Comparison of ENCODE assay signal across 10 mouse cellular contexts in genomic region chr12:33959206-33959605, GRCm38 (mm10). TPM values are rescaled to one million over a fixed set of nuclear protein-coding genes. Genes with fewer than 3 reads are reported as not detected.
DNase-seq lines count a peak whose midpoint lies in the region; ATAC-seq lines count a peak whose summit lies in the region.
"Had no signal": no experiment of that assay in that cellular context is flagged by ENCODE, and none has a peak within 500 bp of the region (broad histone marks: within the 10 kb centered on the region; RNA-seq: fewer than 3 reads in every experiment).

No protein-coding gene starts in this region.

- H3K27ac ChIP-seq in heart, embryonic 16.5 days (ENCODE audit: low read length) = peak overlapping the region; percentile 18
- H3K27ac ChIP-seq in embryonic facial prominence, embryonic 13.5 days = peak overlapping the region; percentile 99
- H3K27ac ChIP-seq in intestine, embryonic 15.5 days = no peak overlapping the region
- no peak overlapping the region for H3K27ac ChIP-seq in neural tube, embryonic 11.5 days (ENCODE audit: low read depth, low read length)

- H3K36me3 ChIP-seq in heart, embryonic 16.5 days (ENCODE audit: control insufficient read depth, insufficient read depth) = no peaks in the 10 kb centered on the region
- H3K36me3 ChIP-seq in embryonic facial prominence, embryonic 13.5 days = no peaks in the 10 kb centered on the region
- no peaks in the 10 kb centered on the region for H3K36me3 ChIP-seq in intestine, embryonic 15.5 days
- H3K36me3 ChIP-seq in neural tube, embryonic 11.5 days (ENCODE audit: control insufficient read depth, insufficient read depth, low read length) = no peaks in the 10 kb centered on the region

- intact Hi-C loops in heart, postnatal 10 days (cut with DNase I) = loop anchor here (5.0 to 10.0 kb wide), 2 partner anchors 354 to 698 kb away; no protein-coding TSS in a partner anchor

- 13% methylated on average over 6 of the region's 6 CpGs for WGBS in heart, embryonic 16.5 days
- under 1% methylated on average over 6 of the region's 6 CpGs for WGBS in embryonic facial prominence, embryonic 13.5 days
- 10% methylated on average over 6 of the region's 6 CpGs for WGBS in intestine, embryonic 15.5 days
- WGBS in neural tube, embryonic 11.5 days = 0% methylated on average over 6 of the region's 6 CpGs

- H3K4me1 ChIP-seq in heart, embryonic 16.5 days (ENCODE audit: control insufficient read depth, insufficient read depth, low read length) = peaks cover 15% of the 10 kb centered on the region; the same call in 1 of the 2 replicates
- peaks cover 27% of the 10 kb centered on the region for H3K4me1 ChIP-seq in embryonic facial prominence, embryonic 13.5 days
- H3K4me1 ChIP-seq in intestine, embryonic 15.5 days (replicated peaks) = peaks cover 12% of the 10 kb centered on the region
- H3K4me1 ChIP-seq in neural tube, embryonic 11.5 days (ENCODE audit: control insufficient read depth, insufficient read depth, low read length) = peaks cover 13% of the 10 kb centered on the region

- no peaks in the 10 kb centered on the region for H3K9me3 ChIP-seq in heart, embryonic 16.5 days (replicated peaks; ENCODE audit: control insufficient read depth, low read length)
- no peaks in the 10 kb centered on the region for H3K9me3 ChIP-seq in embryonic facial prominence, embryonic 13.5 days
- H3K9me3 ChIP-seq in intestine, embryonic 15.5 days = no peaks in the 10 kb centered on the region
- no peaks in the 10 kb centered on the region for H3K9me3 ChIP-seq in neural tube, embryonic 11.5 days (ENCODE audit: control insufficient read depth, low read length)

- peak overlapping the region; percentile 74 for H3K4me3 ChIP-seq in heart, embryonic 16.5 days (ENCODE audit: low read length)
- peak overlapping the region; percentile 90 for H3K4me3 ChIP-seq in embryonic facial prominence, embryonic 13.5 days
- peak overlapping the region; percentile 60 for H3K4me3 ChIP-seq in intestine, embryonic 15.5 days (replicated peaks)
- peak overlapping the region; percentile 58 for H3K4me3 ChIP-seq in neural tube, embryonic 11.5 days (ENCODE audit: low read depth, low read length)

- H3K9ac ChIP-seq in heart, embryonic 16.5 days (ENCODE audit: low read length) = peak overlapping the region; percentile 75
- peak overlapping the region; percentile 100 for H3K9ac ChIP-seq in embryonic facial prominence, embryonic 13.5 days
- H3K9ac ChIP-seq in intestine, embryonic 15.5 days = no peak overlapping the region
- peak overlapping the region; percentile 70 for H3K9ac ChIP-seq in neural tube, embryonic 11.5 days (ENCODE audit: low read length)

- peaks cover 79% of the 10 kb centered on the region for H3K27me3 ChIP-seq in heart, embryonic 16.5 days (ENCODE audit: control insufficient read depth, insufficient read depth, low read length)
- peaks cover 25% of the 10 kb centered on the region for H3K27me3 ChIP-seq in embryonic facial prominence, embryonic 13.5 days
- H3K27me3 ChIP-seq in intestine, embryonic 15.5 days (replicated peaks) = peaks cover 67% of the 10 kb centered on the region
- H3K27me3 ChIP-seq in neural tube, embryonic 11.5 days (ENCODE audit: control insufficient read depth, insufficient read depth, low read length) = peaks cover 85% of the 10 kb centered on the region

- ATAC-seq in heart, embryonic 16.5 days (replicated peaks; ENCODE audit: extremely low read depth, insufficient read depth, low FRiP score) = no peak
- ATAC-seq in embryonic facial prominence, embryonic 13.5 days (ENCODE audit: insufficient number of reproducible peaks, insufficient read depth, low FRiP score, low TSS enrichment, low read depth) = no peak
- no peak for ATAC-seq in intestine, embryonic 15.5 days
- ATAC-seq in neural tube, embryonic 11.5 days (ENCODE audit: insufficient read depth, low FRiP score, low TSS enrichment) = no peak

- peak overlapping the region; percentile 85 for H3K4me2 ChIP-seq in heart, embryonic 16.5 days (ENCODE audit: low read depth, low read length)
- H3K4me2 ChIP-seq in embryonic facial prominence, embryonic 13.5 days = peak overlapping the region; percentile 76
- peak overlapping the region; percentile 89 for H3K4me2 ChIP-seq in intestine, embryonic 15.5 days (replicated peaks)
- peak overlapping the region; percentile 63; the same call in 1 of the 2 replicates for H3K4me2 ChIP-seq in neural tube, embryonic 11.5 days (ENCODE audit: low read depth)

- DNase-seq in heart, postnatal 10 days = no peak
- DNase-seq in neural tube, embryonic 11.5 days (ENCODE audit: low spot score) = peak; percentile 25
- no peak for DNase-seq in ovary, postnatal 36 days (ENCODE audit: low spot score)
- no peak for DNase-seq in cerebellum, adult 18-20 months
- no peak for DNase-seq in left cerebral cortex, adult 8-10 months (ENCODE audit: low spot score in 2 of 2)
- DNase-seq: left cerebral cortex, postnatal 4 days; thymus, adult 18-20 months had no signal

RNA-seq across cellular contexts. Expression of gene Twist1, which starts 1.7 kb away (rescaled TPM):
- 1.4 and 1.9 TPM in 2 replicates for polyA plus RNA-seq in heart, embryonic 16.5 days (2015; fragmentation: Nextera tagmentation; extraction: Ambion mirVana)
- 1 to 10 TPM; 3.6 to 4.5 TPM for total RNA-seq in heart, postnatal 10 days (2021)
- 56.1 and 63.1 TPM in 2 replicates for polyA plus RNA-seq in embryonic facial prominence, embryonic 13.5 days (2015; fragmentation: Nextera tagmentation; extraction: Ambion mirVana)
- polyA plus RNA-seq in intestine, embryonic 15.5 days (2015; fragmentation: Nextera tagmentation; extraction: Ambion mirVana) = 2.2 and 2.9 TPM in 2 replicates
- 20.9 and 25.2 TPM in 2 replicates for polyA plus RNA-seq in neural tube, embryonic 11.5 days (2014; fragmentation: Nextera tagmentation; extraction: Ambion mirVana)
- total RNA-seq in left cerebral cortex, adult 8-10 months (2022) = 1 to 10 TPM in 1 of 4 experiments, under 1 TPM in 3; 0.74 to 1.1 (median 0.84) TPM

RNA-seq across cellular contexts. Expression of gene Ferd3l, which starts 31.0 kb away (rescaled TPM):
- not detected in 2 replicates for polyA plus RNA-seq in heart, embryonic 16.5 days (2015; fragmentation: Nextera tagmentation; extraction: Ambion mirVana)
- not detected for total RNA-seq in heart, postnatal 10 days (2021)
- not detected in 2 replicates for polyA plus RNA-seq in embryonic facial prominence, embryonic 13.5 days (2015; fragmentation: Nextera tagmentation; extraction: Ambion mirVana)
- not detected in 2 replicates for polyA plus RNA-seq in intestine, embryonic 15.5 days (2015; fragmentation: Nextera tagmentation; extraction: Ambion mirVana)
- 0.72 and 1.2 TPM in 2 replicates for polyA plus RNA-seq in neural tube, embryonic 11.5 days (2014; fragmentation: Nextera tagmentation; extraction: Ambion mirVana)
- total RNA-seq in left cerebral cortex, adult 8-10 months (2022) = not detected
- total RNA-seq: left cerebral cortex, postnatal 4 days had no signal

Comparison
In these comparisons a context has a peak if more than half of its experiments do, and no peak if none do; other contexts are left out.
1. H3K27ac ChIP-seq: peak in heart, embryonic 16.5 days (single experiment) and embryonic facial prominence, embryonic 13.5 days (single experiment); none in intestine, embryonic 15.5 days (single experiment) and neural tube, embryonic 11.5 days (single experiment).
2. Peak in every context shown above with its lines, with median percentiles within 50 percentile points of each other: H3K4me2 ChIP-seq and H3K4me3 ChIP-seq.